ENCODE assay signal across 8 mouse cellular contexts in the genomic region with DNA sequence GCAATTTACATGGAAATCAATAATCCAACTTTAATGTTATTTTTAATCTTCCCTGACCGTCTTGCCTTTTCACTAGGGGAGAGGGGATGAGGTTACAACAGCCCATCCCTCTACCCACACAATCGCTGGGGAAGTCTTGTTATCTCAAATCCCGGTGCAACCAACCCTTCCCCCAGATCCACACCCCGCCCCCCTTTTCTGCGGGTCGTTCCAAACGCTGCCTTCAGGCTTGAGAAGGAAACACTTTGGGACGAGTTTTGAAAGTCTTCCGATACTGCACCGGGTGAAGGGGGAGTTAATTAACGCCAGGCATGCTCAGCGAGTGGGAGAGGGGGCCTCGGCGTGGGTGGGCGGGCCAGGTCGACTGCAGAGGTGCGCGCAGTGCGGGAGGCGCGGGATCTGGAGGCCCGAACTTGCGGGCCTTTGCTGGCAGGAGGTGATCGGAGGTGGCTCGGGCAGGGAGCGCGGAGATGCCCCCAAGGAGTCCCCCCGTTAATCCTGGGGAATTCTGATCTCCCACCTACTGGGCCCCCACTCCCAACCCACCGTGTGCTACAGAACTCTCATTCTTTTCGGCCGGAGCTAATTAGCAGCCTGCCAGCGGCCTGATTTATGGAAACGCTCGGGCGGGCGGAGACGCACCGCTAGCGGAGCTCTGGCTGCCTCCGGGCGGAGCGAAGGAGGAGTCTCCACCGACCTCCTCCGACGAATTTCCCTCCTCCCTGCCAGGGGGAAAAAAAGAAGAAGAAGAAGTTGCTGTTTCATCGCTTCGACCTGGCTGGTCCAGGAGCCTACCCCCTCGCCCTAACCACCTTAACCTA. TPM values are rescaled to one million over a fixed set of nuclear protein-coding genes. Genes with fewer than 3 reads are reported as not detected.
DNase-seq lines count a peak whose midpoint lies in the region; ATAC-seq and TF ChIP-seq lines count a peak whose summit lies in the region.

No protein-coding gene starts in this region.

- DNase-seq in gastrocnemius, adult 2 months = peak; percentile 54
- DNase-seq in gastrocnemius, adult 8-10 months (ENCODE audit: low spot score in 2 of 2) = no peak
- DNase-seq in embryo, embryonic 9.5 days (ENCODE audit: extremely low spot score) = peak; percentile 86
- peak; percentile 80 for DNase-seq in hindbrain, embryonic 10.5 days (ENCODE audit: low spot score)
- DNase-seq in midbrain, embryonic 14.5 days = peak; percentile 80
- peak; percentile 73 for DNase-seq in yolk sac, embryonic 10.5 days (ENCODE audit: low spot score)
- DNase-seq in T-cell, adult 2 months (ENCODE audit: low spot score) = no peak

- WGBS in hindbrain, embryonic 10.5 days = under 1% methylated on average over 48 of the region's 48 CpGs
- under 1% methylated on average over 48 of the region's 48 CpGs for WGBS in limb, embryonic 13.5 days
- under 1% methylated on average over 48 of the region's 48 CpGs for WGBS in midbrain, embryonic 14.5 days

- no peaks in the 10 kb centered on the region for H3K36me3 ChIP-seq in hindbrain, embryonic 10.5 days
- H3K36me3 ChIP-seq in limb, embryonic 13.5 days = no peaks in the 10 kb centered on the region
- no peaks in the 10 kb centered on the region for H3K36me3 ChIP-seq in midbrain, embryonic 14.5 days (ENCODE audit: control insufficient read depth, insufficient read depth, low read length)

- peak overlapping the region; percentile 81 for H3K4me2 ChIP-seq in limb, embryonic 13.5 days (replicated peaks)
- peak overlapping the region; percentile 53 for H3K4me2 ChIP-seq in midbrain, embryonic 14.5 days (ENCODE audit: low read length)

- no peaks in the 10 kb centered on the region for H3K9me3 ChIP-seq in hindbrain, embryonic 10.5 days
- no peaks in the 10 kb centered on the region for H3K9me3 ChIP-seq in limb, embryonic 13.5 days
- H3K9me3 ChIP-seq in midbrain, embryonic 14.5 days (ENCODE audit: control insufficient read depth, low read length) = no peaks in the 10 kb centered on the region

- H3K27ac ChIP-seq in gastrocnemius, adult 2 months = peak overlapping the region; percentile 69
- H3K27ac ChIP-seq in hindbrain, embryonic 10.5 days = peak overlapping the region; percentile 93
- H3K27ac ChIP-seq in limb, embryonic 13.5 days = no peak overlapping the region
- peak overlapping the region; percentile 70 for H3K27ac ChIP-seq in midbrain, embryonic 14.5 days (replicated peaks; ENCODE audit: low read depth, low read length)

- peak overlapping the region; percentile 74 for H3K4me3 ChIP-seq in gastrocnemius, adult 2 months
- H3K4me3 ChIP-seq in hindbrain, embryonic 10.5 days = peak overlapping the region; percentile 58
- peak overlapping the region; percentile 46 for H3K4me3 ChIP-seq in limb, embryonic 13.5 days
- peak overlapping the region; percentile 29 for H3K4me3 ChIP-seq in midbrain, embryonic 14.5 days (replicated peaks; ENCODE audit: low read depth, low read length)

- ATAC-seq in limb, embryonic 13.5 days (ENCODE audit: low FRiP score, low read depth) = peak; percentile 65
- ATAC-seq in midbrain, embryonic 14.5 days (ENCODE audit: low FRiP score, low TSS enrichment) = peak; percentile 55

- TF ChIP-seq CTCF in gastrocnemius, adult 2 months (IDR thresholded peaks at IDR 0.05) = no peak

- H3K9ac ChIP-seq in limb, embryonic 13.5 days = peak overlapping the region; percentile 53
- peak overlapping the region; percentile 13; the same call in 1 of the 2 replicates for H3K9ac ChIP-seq in midbrain, embryonic 14.5 days (replicated peaks; ENCODE audit: low read length)

- peaks cover 93% of the 10 kb centered on the region for H3K4me1 ChIP-seq in hindbrain, embryonic 10.5 days (replicated peaks)
- H3K4me1 ChIP-seq in limb, embryonic 13.5 days = peaks cover 30% of the 10 kb centered on the region
- H3K4me1 ChIP-seq in midbrain, embryonic 14.5 days (ENCODE audit: control insufficient read depth, insufficient read depth, low read length) = peaks cover 7% of the 10 kb centered on the region; the same call in 1 of the 2 replicates

- intact Hi-C loops in gastrocnemius, adult 2 months (cut with DNase I) = no loop called here

- peaks cover 99% of the 10 kb centered on the region for H3K27me3 ChIP-seq in hindbrain, embryonic 10.5 days (ENCODE audit: insufficient read depth, poor library complexity, severe bottlenecking)
- H3K27me3 ChIP-seq in limb, embryonic 13.5 days = peaks cover 97% of the 10 kb centered on the region
- peaks cover 94% of the 10 kb centered on the region for H3K27me3 ChIP-seq in midbrain, embryonic 14.5 days (ENCODE audit: control insufficient read depth, insufficient read depth, low read length)

RNA-seq across cellular contexts. Expression of gene Nr2f2, which starts 35.1 kb away (rescaled TPM):
- total RNA-seq in gastrocnemius, adult 2 months (2021) = 10 to 100 TPM; 15.8 to 16.2 TPM
- total RNA-seq in gastrocnemius, adult 8-10 months (2022) = 10 to 100 TPM; 18.0 to 21.0 (median 20.2) TPM
- 83.4 and 86.4 TPM in 2 replicates for polyA plus RNA-seq in hindbrain, embryonic 10.5 days (2016; fragmentation: Nextera tagmentation; extraction: Ambion mirVana)
- 62.3 and 65.9 TPM in 2 replicates for polyA plus RNA-seq in limb, embryonic 13.5 days (2015; fragmentation: Nextera tagmentation; extraction: Ambion mirVana)
- polyA plus RNA-seq in midbrain, embryonic 14.5 days (2014; fragmentation: Nextera tagmentation; extraction: Ambion mirVana) = 113 and 120 TPM in 2 replicates

Comparison
In these comparisons a context has a peak if more than half of its experiments do, and no peak if none do; other contexts are left out.
1. DNase-seq: peak in gastrocnemius, adult 2 months (single experiment), embryo, embryonic 9.5 days (single experiment), hindbrain, embryonic 10.5 days (single experiment), midbrain, embryonic 14.5 days (single experiment) and yolk sac, embryonic 10.5 days (single experiment); none in gastrocnemius, adult 8-10 months (0 of 2) and T-cell, adult 2 months (single experiment).
2. Peak in every context shown above with its lines, with median percentiles within 50 percentile points of each other: H3K4me3 ChIP-seq.